Mouse (Mus musculus) C2C12 (cell line): ENCODE results near the gene Bri3. TPM values are rescaled to one million over a fixed set of nuclear protein-coding genes. Genes with fewer than 3 reads are reported as not detected.

Source experiments
- H3K27me3 ChIP-seq: one replicate; pipeline ENCODE4 v1.6.1; 2011; ENCODE audit not compliant: control insufficient read depth, insufficient read depth, insufficient read length
- H3K36me3 ChIP-seq: one replicate; pipeline ENCODE4 v1.6.1; 2011; ENCODE audit not compliant: control insufficient read depth, insufficient read depth
- H3K4me3 ChIP-seq: one replicate; pipeline ENCODE4 v1.5.1; 2011; ENCODE audit warnings: mild to moderate bottlenecking, control low read depth; ENCODE audit not compliant: poor library complexity, insufficient read depth, severe bottlenecking
- H3K79me2 ChIP-seq: one replicate; pipeline ENCODE4 v1.6.1; 2011; ENCODE audit not compliant: control insufficient read depth, insufficient read depth
- H3K79me3 ChIP-seq: one replicate; pipeline ENCODE4 v1.6.1; 2011; ENCODE audit warnings: low read depth, control low read depth
- H3ac ChIP-seq: one replicate; pipeline ENCODE3; 2011; ENCODE audit warnings: low read depth; ENCODE audit not compliant: control insufficient read depth, insufficient read length
- CEBPB ChIP-seq: IDR thresholded peaks from one replicate; pipeline ENCODE4 v1.6.1; 2011; ENCODE audit warnings: low read depth, mild to moderate bottlenecking, control low read depth, moderate library complexity
- CTCF ChIP-seq: IDR thresholded peaks from one replicate; pipeline ENCODE4 v1.5.1; 2011; ENCODE audit not compliant: control insufficient read depth, insufficient read depth, insufficient read length
- FOSL1 ChIP-seq: IDR thresholded peaks from one replicate; pipeline ENCODE4 v1.8.0; 2011; ENCODE audit warnings: mild to moderate bottlenecking, low read length; ENCODE audit not compliant: poor library complexity, insufficient read depth, severe bottlenecking
- MAX ChIP-seq: IDR thresholded peaks from one replicate; pipeline ENCODE4 v1.6.1; 2011; ENCODE audit warnings: mild to moderate bottlenecking, control low read depth
- MYOD1 ChIP-seq: IDR thresholded peaks from one replicate; pipeline ENCODE4 v1.6.1; 2011; ENCODE audit warnings: low read depth; ENCODE audit not compliant: control insufficient read depth, insufficient read length
- MYOG ChIP-seq: IDR thresholded peaks from one replicate; pipeline ENCODE4 v1.6.1; 2011; ENCODE audit not compliant: control insufficient read depth, insufficient read length; ENCODE audit errors: extremely low read depth
- USF1 ChIP-seq: IDR thresholded peaks from one replicate; pipeline ENCODE4 v1.6.1; 2011; ENCODE audit warnings: low read depth, mild to moderate bottlenecking, control low read depth, moderate library complexity
- polyA plus RNA-seq: library from polyadenylated mRNA; unstranded; fragments of >200 nt; fragmentation: generic; extraction: Trizol; gene quantifications from one replicate; pipeline ENCODE4 v1.2.1, GENCODE M21; 2012; ENCODE audit warnings: missing spikeins

The Bri3 gene
- polyA plus RNA-seq, 1 experiment, result 121 TPM

DNA sequence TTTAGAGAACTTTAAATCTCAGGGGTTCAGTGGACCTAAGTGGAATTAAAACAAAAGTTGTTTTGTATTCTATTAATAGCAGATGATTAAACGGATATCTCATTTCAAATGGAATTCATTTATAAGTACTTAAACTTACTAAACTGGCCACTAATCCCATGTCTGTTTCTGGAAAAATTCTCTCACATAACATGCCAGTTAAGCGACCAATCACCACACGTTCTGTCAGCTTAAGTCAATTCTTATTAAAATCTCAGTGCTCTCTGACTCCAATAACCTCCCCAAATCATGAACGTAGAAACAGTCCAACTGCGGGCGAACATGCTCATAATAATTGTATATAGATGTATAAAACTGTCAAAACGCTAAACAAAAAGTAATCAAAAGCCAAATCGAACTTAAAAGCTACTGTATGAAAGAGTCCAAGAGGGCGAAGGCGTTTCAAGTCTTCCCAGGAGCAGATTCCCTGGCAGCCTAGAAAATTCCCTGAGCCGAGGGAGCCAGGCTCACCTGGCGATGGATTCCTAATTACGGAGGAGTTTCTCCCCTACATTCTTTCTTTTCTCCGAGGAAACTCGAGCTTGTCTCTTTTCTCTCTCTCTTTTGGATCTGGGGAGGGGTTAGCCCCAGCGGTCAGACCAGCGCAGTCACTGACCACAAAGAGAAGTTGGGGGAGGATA, 112.7 kb downstream of the Bri3 start:
- peaks cover 13% of the 10 kb centered on the region for H3K79me3 ChIP-seq
- H3K27me3 ChIP-seq, result no peaks in the 10 kb centered on the region
- no peak for TF ChIP-seq CEBPB
- TF ChIP-seq MYOG, result no peak
- no peak for TF ChIP-seq FOSL1
- no peak for TF ChIP-seq USF1
- no peak for TF ChIP-seq CTCF
- no peak for TF ChIP-seq MYOD1
- TF ChIP-seq MAX, result no peak
- peak overlapping the region; percentile 77 for H3ac ChIP-seq
- peak overlapping the region; percentile 49 for H3K4me3 ChIP-seq
- H3K79me2 ChIP-seq, result peaks cover 54% of the 10 kb centered on the region
- H3K36me3 ChIP-seq, result no peaks in the 10 kb centered on the region

DNA sequence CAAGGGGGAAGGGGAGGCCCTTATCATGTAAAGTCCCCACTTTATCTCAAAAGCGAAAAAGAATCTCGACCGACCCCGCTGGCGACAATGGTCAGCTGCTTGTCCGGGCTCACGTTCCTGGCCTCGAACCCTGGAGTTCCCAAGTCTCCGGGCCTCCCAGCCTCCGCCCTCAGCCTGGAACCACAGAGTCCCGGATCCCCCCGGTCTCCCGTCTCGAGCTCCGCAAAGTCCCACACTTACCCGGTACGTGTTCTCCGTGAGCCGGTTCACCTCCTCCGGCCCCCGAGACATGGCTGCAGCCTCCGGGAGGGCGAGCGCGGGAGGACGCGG, 113.3 kb downstream of the Bri3 start:
- peak overlapping the region; percentile 77 for H3ac ChIP-seq
- TF ChIP-seq CTCF (no peak), MAX (no peak), FOSL1 (no peak), CEBPB (no peak), MYOG (no peak), USF1 (no peak), MYOD1 (no peak)
- no peaks in the 10 kb centered on the region for H3K27me3 ChIP-seq
- peak overlapping the region; percentile 49 for H3K4me3 ChIP-seq
- peaks cover 13% of the 10 kb centered on the region for H3K79me3 ChIP-seq
- peaks cover 48% of the 10 kb centered on the region for H3K79me2 ChIP-seq
- H3K36me3 ChIP-seq, result no peaks in the 10 kb centered on the region

DNA sequence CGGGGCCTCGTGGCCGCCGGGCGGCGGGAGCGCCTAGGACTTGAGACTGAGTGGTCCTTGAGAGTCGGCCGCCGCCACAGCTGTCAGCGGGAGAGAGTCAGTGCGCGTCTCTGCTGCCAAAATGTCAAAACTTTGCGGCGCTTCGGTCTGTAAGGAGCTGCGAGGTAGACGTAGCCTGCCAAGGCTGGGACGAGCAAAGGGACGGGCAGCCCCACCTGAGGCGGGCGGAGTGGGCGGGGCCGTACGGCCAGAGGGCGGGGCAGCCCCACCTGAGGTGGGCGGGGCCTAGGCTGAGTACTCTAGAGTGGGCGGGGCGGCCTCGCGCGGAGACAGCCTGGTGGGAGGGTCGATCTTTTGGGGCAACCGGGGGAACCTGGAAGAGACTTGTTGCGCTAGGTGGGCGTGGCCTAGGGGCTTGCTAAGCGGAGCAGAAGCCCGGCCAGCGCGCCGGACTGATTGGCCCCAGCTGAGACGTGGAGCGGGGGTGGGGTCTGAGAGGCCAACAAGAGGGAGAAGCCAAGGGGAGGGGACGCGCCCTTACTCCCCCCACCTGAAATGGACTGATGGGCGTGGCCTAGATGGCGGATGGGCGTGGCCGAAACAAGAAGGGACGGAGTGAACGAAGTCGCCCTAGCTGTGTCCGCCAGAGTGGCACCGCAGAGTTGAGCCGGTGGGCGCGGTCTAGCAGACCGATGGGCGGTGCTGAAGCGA, 113.8 kb downstream of the Bri3 start, which contains the start of gene Baiap2l1:
TSS of gene Baiap2l1 (minus strand) at position 232 of the 711 bp plus-strand sequence.
- peaks cover 13% of the 10 kb centered on the region for H3K79me3 ChIP-seq
- no peaks in the 10 kb centered on the region for H3K36me3 ChIP-seq
- H3K4me3 ChIP-seq, result peak within 1 kb of the TSS; percentile 49
- H3K79me2 ChIP-seq, result peaks cover 43% of the 10 kb centered on the region
- peak within 1 kb of the TSS; percentile 77 for H3ac ChIP-seq
- no peaks in the 10 kb centered on the region for H3K27me3 ChIP-seq
- TF ChIP-seq MYOD1, result no peak
- peak; percentile 18 for TF ChIP-seq MAX
- TF ChIP-seq CEBPB, result no peak
- no peak for TF ChIP-seq USF1

DNA sequence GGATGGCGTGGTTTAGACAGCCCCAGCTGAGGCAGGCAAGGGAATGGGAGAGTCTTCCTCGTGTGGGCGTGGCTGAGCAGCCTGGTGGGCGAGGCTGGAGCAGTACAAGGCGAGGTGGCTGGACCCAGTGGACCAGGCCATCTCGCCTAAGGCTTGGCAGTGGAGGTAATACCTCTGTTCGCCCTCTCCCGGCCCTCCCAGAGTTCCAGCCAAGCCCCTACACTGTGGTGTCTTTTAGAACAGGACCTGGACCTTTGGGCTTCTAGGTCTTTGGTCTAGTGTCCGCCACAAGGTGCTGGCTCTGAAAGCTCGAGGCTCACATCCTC, 114.3 kb downstream of the Bri3 start:
- Histone ChIP-seq H3K27me3 (no peaks in the 10 kb centered on the region), H3K79me3 (peaks cover 13% of the 10 kb centered on the region), H3K36me3 (no peaks in the 10 kb centered on the region), H3K4me3 (no peak overlapping the region), H3K79me2 (peaks cover 38% of the 10 kb centered on the region), H3ac (peak overlapping the region; percentile 2)
- TF ChIP-seq MAX, result no peak
- TF ChIP-seq MYOD1, result no peak
- TF ChIP-seq MYOG, result no peak
- no peak for TF ChIP-seq USF1
- TF ChIP-seq CTCF, result no peak
- TF ChIP-seq CEBPB, result no peak

DNA sequence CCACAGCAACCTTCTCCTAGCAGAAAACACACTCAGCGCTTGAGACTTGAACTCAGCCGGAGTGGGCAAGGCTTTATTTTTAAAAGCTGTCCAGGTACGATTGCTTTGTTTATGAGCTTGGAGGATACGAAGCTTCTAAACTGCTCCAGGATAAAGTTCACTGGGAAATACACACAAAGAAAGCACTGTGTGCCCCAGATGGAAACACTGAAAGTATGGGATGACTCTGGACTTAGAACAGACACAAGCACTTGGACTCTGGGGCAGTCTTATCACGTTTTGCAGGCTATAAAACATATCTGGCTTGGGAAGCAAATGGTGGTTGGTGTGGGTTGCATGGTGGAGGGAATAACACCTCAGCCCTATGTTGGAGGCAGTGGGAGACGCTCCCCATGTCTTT, 115.6 kb downstream of the Bri3 start:
- no peak for TF ChIP-seq CEBPB
- TF ChIP-seq MYOD1, result no peak
- TF ChIP-seq FOSL1, result no peak
- Histone ChIP-seq H3ac (no peak overlapping the region), H3K79me2 (peaks cover 28% of the 10 kb centered on the region), H3K4me3 (no peak overlapping the region), H3K27me3 (no peaks in the 10 kb centered on the region), H3K36me3 (no peaks in the 10 kb centered on the region), H3K79me3 (peaks cover 8% of the 10 kb centered on the region)

DNA sequence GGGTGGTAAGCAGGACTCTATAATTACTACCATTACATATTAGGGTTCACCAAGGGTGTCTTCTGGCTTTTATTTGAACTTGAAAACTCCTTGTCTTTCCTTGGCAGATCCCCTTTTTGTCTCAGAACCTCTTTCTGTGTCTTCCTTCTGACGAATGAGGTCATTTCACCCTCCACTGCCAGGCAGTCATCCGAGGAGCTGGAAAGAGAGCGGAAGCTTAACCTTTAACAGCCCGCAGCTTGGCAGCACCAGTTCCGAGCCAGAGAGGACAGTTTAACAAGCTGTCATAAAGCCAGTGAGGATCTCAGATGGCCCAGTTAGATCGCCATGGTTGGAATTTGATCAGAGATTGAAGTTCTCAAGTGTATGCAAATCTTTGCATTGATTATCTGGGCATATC, 116.1 kb downstream of the Bri3 start:
- no peak overlapping the region for H3ac ChIP-seq
- peaks cover 24% of the 10 kb centered on the region for H3K79me2 ChIP-seq
- no peaks in the 10 kb centered on the region for H3K27me3 ChIP-seq
- H3K79me3 ChIP-seq, result peaks cover 7% of the 10 kb centered on the region
- H3K4me3 ChIP-seq, result no peak overlapping the region
- H3K36me3 ChIP-seq, result no peaks in the 10 kb centered on the region
- TF ChIP-seq MAX, result no peak
- no peak for TF ChIP-seq FOSL1
- TF ChIP-seq CTCF, result no peak
- no peak for TF ChIP-seq MYOD1
- TF ChIP-seq MYOG, result no peak
- no peak for TF ChIP-seq CEBPB
- no peak for TF ChIP-seq USF1
